Mouse (Mus musculus): ENCODE data around the gene Cmip. TPM values are rescaled to one million over a fixed set of nuclear protein-coding genes. Genes with fewer than 3 reads are reported as not detected.

Cmip gene
- polyA plus RNA-seq, 1 experiment from 2014 or later = 146 TPM

- no peaks in the 10 kb centered on the region for H3K9me3 ChIP-seq (replicated peaks; ENCODE audit: control insufficient read depth, low read length, poor library complexity, severe bottlenecking)
- WGBS = 55% methylated on average over 10 of the region's 10 CpGs
- H3K36me3 ChIP-seq (ENCODE audit: control insufficient read depth, insufficient read depth, low read length) = no peaks in the 10 kb centered on the region
- H3K9ac ChIP-seq (ENCODE audit: low read depth, low read length) = no peak overlapping the region
- peak overlapping the region; percentile 4; the same call in 1 of the 2 replicates for H3K27ac ChIP-seq (ENCODE audit: low read length)
- no peak for ATAC-seq
- no peak overlapping the region for H3K4me2 ChIP-seq (ENCODE audit: low read length)
- H3K4me3 ChIP-seq (ENCODE audit: low read depth, low read length) = no peak overlapping the region
- H3K4me1 ChIP-seq (ENCODE audit: control insufficient read depth, insufficient read depth, low read length) = peaks cover 21% of the 10 kb centered on the region
- no peaks in the 10 kb centered on the region for H3K27me3 ChIP-seq (ENCODE audit: control insufficient read depth, insufficient read depth, low read depth, low read length)
Observed at GRCm38 (mm10) chr8:117379131-117379530, 122.3 kb downstream of the Cmip start.

- Histone ChIP-seq H3K4me2 (ENCODE audit: low read length) (no peak overlapping the region), H3K27ac (ENCODE audit: low read length) (no peak overlapping the region), H3K9me3 (replicated peaks; ENCODE audit: control insufficient read depth, low read length, poor library complexity, severe bottlenecking) (no peaks in the 10 kb centered on the region), H3K4me3 (ENCODE audit: low read depth, low read length) (no peak overlapping the region), H3K27me3 (ENCODE audit: control insufficient read depth, insufficient read depth, low read depth, low read length) (no peaks in the 10 kb centered on the region), H3K4me1 (ENCODE audit: control insufficient read depth, insufficient read depth, low read length) (peaks cover 20% of the 10 kb centered on the region), H3K9ac (ENCODE audit: low read depth, low read length) (no peak overlapping the region), H3K36me3 (ENCODE audit: control insufficient read depth, insufficient read depth, low read length) (no peaks in the 10 kb centered on the region)
- WGBS = 74% methylated on average over 8 of the region's 8 CpGs
- ATAC-seq = no peak
Observed at GRCm38 (mm10) chr8:117380796-117381195, 123.9 kb downstream of the Cmip start.

GRCm38 (mm10) chr8:117386142-117386541, 129.3 kb downstream of the Cmip start:
- H3K4me3 ChIP-seq (ENCODE audit: low read depth, low read length) = no peak overlapping the region
- no peaks in the 10 kb centered on the region for H3K36me3 ChIP-seq (ENCODE audit: control insufficient read depth, insufficient read depth, low read length)
- no peaks in the 10 kb centered on the region for H3K9me3 ChIP-seq (replicated peaks; ENCODE audit: control insufficient read depth, low read length, poor library complexity, severe bottlenecking)
- no peak overlapping the region for H3K4me2 ChIP-seq (ENCODE audit: low read length)
- no peak overlapping the region for H3K9ac ChIP-seq (ENCODE audit: low read depth, low read length)
- no peak overlapping the region for H3K27ac ChIP-seq (ENCODE audit: low read length)
- no peaks in the 10 kb centered on the region for H3K27me3 ChIP-seq (ENCODE audit: control insufficient read depth, insufficient read depth, low read depth, low read length)
- ATAC-seq = no peak
- H3K4me1 ChIP-seq (ENCODE audit: control insufficient read depth, insufficient read depth, low read length) = 0 out of 2 replicates have a peak, but pooled peaks cover 6% of the 10 kb centered on the region
- WGBS = 72% methylated on average over 2 of the region's 2 CpGs

GRCm38 (mm10) chr8:117387642-117388041, 130.8 kb downstream of the Cmip start:
- H3K36me3 ChIP-seq (ENCODE audit: control insufficient read depth, insufficient read depth, low read length) = no peaks in the 10 kb centered on the region
- no peak overlapping the region for H3K9ac ChIP-seq (ENCODE audit: low read depth, low read length)
- no peak for ATAC-seq
- H3K27me3 ChIP-seq (ENCODE audit: control insufficient read depth, insufficient read depth, low read depth, low read length) = no peaks in the 10 kb centered on the region
- H3K4me2 ChIP-seq (ENCODE audit: low read length) = no peak overlapping the region
- 0 out of 2 replicates have a peak, but pooled peaks cover 5% of the 10 kb centered on the region for H3K4me1 ChIP-seq (ENCODE audit: control insufficient read depth, insufficient read depth, low read length)
- H3K9me3 ChIP-seq (replicated peaks; ENCODE audit: control insufficient read depth, low read length, poor library complexity, severe bottlenecking) = no peaks in the 10 kb centered on the region
- H3K27ac ChIP-seq (ENCODE audit: low read length) = no peak overlapping the region; the same call in 1 of the 2 replicates
- WGBS = 62% methylated on average over 10 of the region's 10 CpGs
- H3K4me3 ChIP-seq (ENCODE audit: low read depth, low read length) = no peak overlapping the region

DNA sequence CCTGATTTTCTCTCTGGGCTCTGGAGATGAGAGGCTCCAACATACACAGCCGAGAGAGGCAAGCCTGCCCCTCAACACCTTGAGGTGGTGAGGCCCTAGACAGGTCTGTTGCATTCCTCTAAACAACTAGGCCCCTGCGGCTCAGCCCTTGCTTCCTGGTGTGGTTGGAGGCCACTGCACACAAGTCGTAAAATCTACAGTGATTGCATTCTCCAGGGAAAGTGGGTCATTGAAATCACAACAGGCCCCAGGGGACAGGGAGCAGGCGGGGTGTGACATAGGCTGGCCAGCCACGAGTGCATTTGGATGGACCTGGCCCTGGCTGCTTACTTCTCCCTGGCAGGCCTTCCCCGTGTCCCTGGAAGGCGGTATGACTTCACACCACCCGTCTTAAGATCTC, 131.5 kb downstream of the Cmip start:
- no peak overlapping the region for H3K4me2 ChIP-seq (ENCODE audit: low read length)
- 0 out of 2 replicates have a peak, but pooled peaks cover 5% of the 10 kb centered on the region for H3K4me1 ChIP-seq (ENCODE audit: control insufficient read depth, insufficient read depth, low read length)
- H3K27me3 ChIP-seq (ENCODE audit: control insufficient read depth, insufficient read depth, low read depth, low read length) = no peaks in the 10 kb centered on the region
- H3K9me3 ChIP-seq (replicated peaks; ENCODE audit: control insufficient read depth, low read length, poor library complexity, severe bottlenecking) = no peaks in the 10 kb centered on the region
- H3K4me3 ChIP-seq (ENCODE audit: low read depth, low read length) = no peak overlapping the region
- H3K27ac ChIP-seq (ENCODE audit: low read length) = no peak overlapping the region
- H3K36me3 ChIP-seq (ENCODE audit: control insufficient read depth, insufficient read depth, low read length) = no peaks in the 10 kb centered on the region
- WGBS = 80% methylated on average over 8 of the region's 8 CpGs
- no peak overlapping the region for H3K9ac ChIP-seq (ENCODE audit: low read depth, low read length)
- ATAC-seq = no peak

GRCm38 (mm10) chr8:117393853-117394252, 137.0 kb downstream of the Cmip start:
- Histone ChIP-seq H3K4me3 (ENCODE audit: low read depth, low read length) (no peak overlapping the region), H3K27ac (ENCODE audit: low read length) (no peak overlapping the region), H3K4me1 (ENCODE audit: control insufficient read depth, insufficient read depth, low read length) (peaks cover 5% of the 10 kb centered on the region)

GRCm38 (mm10) chr8:117395055-117395454, 138.2 kb downstream of the Cmip start:
- H3K36me3 ChIP-seq (ENCODE audit: control insufficient read depth, insufficient read depth, low read length) = 0 out of 2 replicates have a peak, but pooled peaks cover 3% of the 10 kb centered on the region
- no peak overlapping the region for H3K4me3 ChIP-seq (ENCODE audit: low read depth, low read length)
- H3K9ac ChIP-seq (ENCODE audit: low read depth, low read length) = no peak overlapping the region
- H3K4me2 ChIP-seq (ENCODE audit: low read length) = no peak overlapping the region
- H3K9me3 ChIP-seq (replicated peaks; ENCODE audit: control insufficient read depth, low read length, poor library complexity, severe bottlenecking) = no peaks in the 10 kb centered on the region
- no peak for ATAC-seq
- 68% methylated on average over 7 of the region's 7 CpGs for WGBS
- H3K27ac ChIP-seq (ENCODE audit: low read length) = peak overlapping the region; percentile 18; the same call in 1 of the 2 replicates
- H3K4me1 ChIP-seq (ENCODE audit: control insufficient read depth, insufficient read depth, low read length) = peaks cover 11% of the 10 kb centered on the region
- no peaks in the 10 kb centered on the region for H3K27me3 ChIP-seq (ENCODE audit: control insufficient read depth, insufficient read depth, low read depth, low read length)

More at GRCm38 (mm10) chr8:117393853-117394252, 137.0 kb downstream of the Cmip start:
- H3K36me3 ChIP-seq (ENCODE audit: control insufficient read depth, insufficient read depth, low read length) = 0 out of 2 replicates have a peak, but pooled peaks cover 3% of the 10 kb centered on the region
- H3K9ac ChIP-seq (ENCODE audit: low read depth, low read length) = no peak overlapping the region
- WGBS = 44% methylated on average over 6 of the region's 6 CpGs
- H3K4me2 ChIP-seq (ENCODE audit: low read length) = no peak overlapping the region
- ATAC-seq = no peak
- no peaks in the 10 kb centered on the region for H3K27me3 ChIP-seq (ENCODE audit: control insufficient read depth, insufficient read depth, low read depth, low read length)
- H3K9me3 ChIP-seq (replicated peaks; ENCODE audit: control insufficient read depth, low read length, poor library complexity, severe bottlenecking) = no peaks in the 10 kb centered on the region

DNA sequence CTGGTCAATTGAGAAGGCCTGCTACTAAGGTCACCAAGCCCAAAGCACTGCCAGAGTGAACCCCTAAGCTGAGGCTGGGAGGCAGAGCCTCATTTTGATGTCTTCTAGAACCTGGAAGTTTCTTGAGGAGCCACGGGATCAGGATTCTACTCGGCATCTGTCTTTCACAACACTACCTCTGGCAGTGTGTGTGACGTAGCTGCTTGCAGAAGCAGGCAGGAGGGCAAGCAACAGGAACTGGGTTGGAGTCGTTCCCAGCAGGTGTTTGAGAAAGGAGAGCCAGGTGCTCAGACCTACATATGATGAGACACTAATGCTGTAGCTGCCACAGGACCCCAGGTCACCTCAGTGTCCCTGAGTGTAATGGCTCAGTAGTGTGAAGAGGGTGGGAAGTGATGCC, 140.0 kb downstream of the Cmip start:
- Histone ChIP-seq H3K36me3 (ENCODE audit: control insufficient read depth, insufficient read depth, low read length) (0 out of 2 replicates have a peak, but pooled peaks cover 3% of the 10 kb centered on the region), H3K9ac (ENCODE audit: low read depth, low read length) (no peak overlapping the region), H3K9me3 (replicated peaks; ENCODE audit: control insufficient read depth, low read length, poor library complexity, severe bottlenecking) (no peaks in the 10 kb centered on the region), H3K4me2 (ENCODE audit: low read length) (no peak overlapping the region), H3K27ac (ENCODE audit: low read length) (no peak overlapping the region), H3K27me3 (ENCODE audit: control insufficient read depth, insufficient read depth, low read depth, low read length) (no peaks in the 10 kb centered on the region), H3K4me1 (ENCODE audit: control insufficient read depth, insufficient read depth, low read length) (peaks cover 14% of the 10 kb centered on the region), H3K4me3 (ENCODE audit: low read depth, low read length) (no peak overlapping the region)
- WGBS = 98% methylated on average over 4 of the region's 4 CpGs
- no peak for ATAC-seq

- WGBS = 96% methylated on average over 15 of the region's 15 CpGs
- ATAC-seq = no peak
- H3K36me3 ChIP-seq (ENCODE audit: control insufficient read depth, insufficient read depth, low read length) = 0 out of 2 replicates have a peak, but pooled peaks cover 3% of the 10 kb centered on the region
- no peak overlapping the region for H3K9ac ChIP-seq (ENCODE audit: low read depth, low read length)
- H3K9me3 ChIP-seq (replicated peaks; ENCODE audit: control insufficient read depth, low read length, poor library complexity, severe bottlenecking) = no peaks in the 10 kb centered on the region
- no peaks in the 10 kb centered on the region for H3K27me3 ChIP-seq (ENCODE audit: control insufficient read depth, insufficient read depth, low read depth, low read length)
- peaks cover 21% of the 10 kb centered on the region for H3K4me1 ChIP-seq (ENCODE audit: control insufficient read depth, insufficient read depth, low read length)
- H3K4me3 ChIP-seq (ENCODE audit: low read depth, low read length) = no peak overlapping the region
- no peak overlapping the region for H3K4me2 ChIP-seq (ENCODE audit: low read length)
- no peak overlapping the region for H3K27ac ChIP-seq (ENCODE audit: low read length)
Observed at GRCm38 (mm10) chr8:117397751-117398150, 140.9 kb downstream of the Cmip start.

All from midbrain, embryonic 16.5 days (tissue).